Mouse (Mus musculus): ENCODE data around the gene Klhl22. TPM values are rescaled to one million over a fixed set of nuclear protein-coding genes. Genes with fewer than 3 reads are reported as not detected.

The Klhl22 gene
- polyA plus RNA-seq, 1 experiment from 2014 or later = 55.4 TPM

GRCm38 (mm10) chr16:17806581-17807191 is 47.3 kb downstream of the Klhl22 start:
- WGBS = 8% methylated on average over 50 of the region's 50 CpGs
- H3K36me3 ChIP-seq = 0 out of 2 replicates have a peak, but pooled peaks cover 12% of the 10 kb centered on the region
- DNase-seq (ENCODE audit: low spot score) = no peak
- H3K4me3 ChIP-seq = peak overlapping the region; percentile 63
- peak overlapping the region; percentile 86 for H3K27ac ChIP-seq
- H3K4me1 ChIP-seq = peaks cover 74% of the 10 kb centered on the region
- H3K9me3 ChIP-seq = no peaks in the 10 kb centered on the region
- peaks cover 70% of the 10 kb centered on the region for H3K27me3 ChIP-seq (ENCODE audit: insufficient read depth, poor library complexity, severe bottlenecking)

- H3K27me3 ChIP-seq (ENCODE audit: insufficient read depth, poor library complexity, severe bottlenecking) = peaks cover 62% of the 10 kb centered on the region
- H3K4me3 ChIP-seq = peak overlapping the region; percentile 63
- peaks cover 70% of the 10 kb centered on the region for H3K4me1 ChIP-seq
- H3K27ac ChIP-seq = peak overlapping the region; percentile 86
- 0 out of 2 replicates have a peak, but pooled peaks cover 12% of the 10 kb centered on the region for H3K36me3 ChIP-seq
- WGBS = 5% methylated on average over 72 of the region's 73 CpGs
- no peaks in the 10 kb centered on the region for H3K9me3 ChIP-seq
- DNase-seq (ENCODE audit: low spot score) = peak; percentile 93
These were observed 48.0 kb downstream of the Klhl22 start for GRCm38 (mm10) chr16:17807192-17808009.

DNA sequence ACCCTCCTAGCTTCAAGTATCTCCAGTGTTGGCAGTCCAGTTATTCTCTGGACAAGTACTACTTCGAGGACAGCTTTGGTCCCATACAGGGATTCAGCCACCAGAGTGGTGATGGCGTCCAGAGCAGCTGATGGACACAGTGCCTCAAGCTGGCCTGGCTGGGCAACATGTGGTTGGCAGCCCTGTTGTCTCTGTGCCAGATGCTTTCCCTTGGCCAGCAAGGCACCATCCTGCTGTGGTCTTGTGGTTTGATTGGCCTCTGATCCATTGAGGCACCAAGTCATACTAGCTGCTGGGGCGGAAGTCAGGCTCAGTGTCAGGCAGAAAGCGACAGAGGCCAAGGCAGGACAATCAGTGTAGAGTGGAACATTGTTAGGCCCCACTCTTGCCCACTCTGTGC is 49.7 kb downstream of the Klhl22 start:
- no peak for DNase-seq (ENCODE audit: low spot score)
- peaks cover 56% of the 10 kb centered on the region for H3K4me1 ChIP-seq
- H3K9me3 ChIP-seq = no peaks in the 10 kb centered on the region
- H3K27ac ChIP-seq = no peak overlapping the region
- H3K4me3 ChIP-seq = no peak overlapping the region
- H3K27me3 ChIP-seq (ENCODE audit: insufficient read depth, poor library complexity, severe bottlenecking) = peaks cover 57% of the 10 kb centered on the region
- WGBS = 72% methylated on average over 4 of the region's 4 CpGs
- H3K36me3 ChIP-seq = 0 out of 2 replicates have a peak, but pooled peaks cover 12% of the 10 kb centered on the region

DNA sequence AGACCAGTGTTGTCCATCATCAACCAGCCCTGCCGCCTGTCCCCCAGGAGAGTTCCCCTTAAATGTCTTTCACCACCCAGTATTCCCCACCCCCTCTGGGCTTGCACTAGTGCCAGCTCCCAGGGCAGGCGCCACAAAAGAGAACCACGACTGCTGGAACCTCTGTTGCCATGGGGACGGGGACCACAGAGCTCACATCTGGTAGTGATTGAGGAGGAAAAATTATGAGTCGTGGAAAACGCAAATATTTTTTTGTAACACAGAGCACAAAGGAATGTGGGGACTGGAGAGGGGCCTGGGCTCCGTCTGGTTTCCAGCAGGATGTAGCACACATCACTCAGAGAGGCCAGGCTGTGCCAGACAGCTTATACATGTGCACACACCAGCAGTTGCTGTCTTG is 50.3 kb downstream of the Klhl22 start:
- WGBS = 20% methylated on average over 7 of the region's 7 CpGs
- Histone ChIP-seq H3K9me3 (no peaks in the 10 kb centered on the region), H3K27me3 (ENCODE audit: insufficient read depth, poor library complexity, severe bottlenecking) (peaks cover 57% of the 10 kb centered on the region), H3K4me3 (no peak overlapping the region), H3K27ac (peak overlapping the region; percentile 30; the same call in 1 of the 2 replicates), H3K4me1 (peaks cover 50% of the 10 kb centered on the region), H3K36me3 (0 out of 2 replicates have a peak, but pooled peaks cover 12% of the 10 kb centered on the region)
- DNase-seq (ENCODE audit: low spot score) = no peak

DNA sequence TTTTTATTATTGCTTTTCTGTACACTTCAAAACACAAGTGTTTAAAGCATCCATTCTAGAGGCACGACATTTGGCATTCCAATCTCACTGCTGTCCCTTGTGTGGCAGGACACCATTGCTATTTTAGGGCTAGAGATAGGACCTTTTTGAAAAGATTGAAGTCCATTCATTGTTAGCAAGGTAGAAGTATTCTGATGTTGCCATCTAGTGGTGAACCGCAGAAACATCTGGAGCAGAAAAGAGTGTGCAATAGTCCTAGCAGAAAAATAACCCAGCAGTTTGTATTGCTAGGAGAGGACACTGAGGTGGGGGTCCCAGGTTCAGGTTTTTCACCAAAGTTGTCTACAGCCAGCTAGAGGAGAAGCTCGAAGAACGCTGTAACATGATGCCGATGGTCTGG is 52.7 kb downstream of the Klhl22 start:
- DNase-seq (ENCODE audit: low spot score) = no peak
- Histone ChIP-seq H3K27ac (no peak overlapping the region), H3K9me3 (no peaks in the 10 kb centered on the region), H3K36me3 (0 out of 2 replicates have a peak, but pooled peaks cover under 1% of the 10 kb centered on the region), H3K4me3 (no peak overlapping the region), H3K27me3 (ENCODE audit: insufficient read depth, poor library complexity, severe bottlenecking) (peaks cover 53% of the 10 kb centered on the region), H3K4me1 (peaks cover 43% of the 10 kb centered on the region)
- 3% methylated on average over 5 of the region's 5 CpGs for WGBS

DNA sequence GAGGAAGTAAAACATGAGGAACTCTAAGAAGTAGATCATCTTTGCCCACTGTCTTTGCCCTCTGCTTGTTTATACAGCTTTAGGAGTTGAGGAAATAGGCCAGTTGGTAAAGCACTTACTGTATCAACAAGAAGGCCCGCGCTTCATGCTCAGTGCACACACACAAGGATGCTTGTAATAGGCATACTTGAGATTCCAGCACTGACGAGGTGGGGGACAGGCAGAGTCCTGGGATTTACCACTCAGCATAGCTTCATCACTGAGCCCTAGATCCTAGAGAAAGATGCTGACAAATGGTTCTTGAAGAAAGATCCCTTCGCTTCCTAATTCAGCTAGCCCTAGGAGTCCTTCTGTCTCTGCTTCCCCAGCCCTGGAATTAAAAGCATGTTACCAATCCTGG is 53.8 kb downstream of the Klhl22 start:
- H3K27me3 ChIP-seq (ENCODE audit: insufficient read depth, poor library complexity, severe bottlenecking) = peaks cover 54% of the 10 kb centered on the region
- 24% methylated on average over 4 of the region's 4 CpGs for WGBS

GRCm38 (mm10) chr16:17815411-17816402 is 56.3 kb downstream of the Klhl22 start:
- no peaks in the 10 kb centered on the region for H3K36me3 ChIP-seq
- H3K4me1 ChIP-seq = peaks cover 23% of the 10 kb centered on the region
- H3K27ac ChIP-seq = peak overlapping the region; percentile 84
- DNase-seq (ENCODE audit: low spot score) = peak; percentile 83
- 2% methylated on average over 63 of the region's 63 CpGs for WGBS
- peak overlapping the region; percentile 65 for H3K4me3 ChIP-seq
- H3K9me3 ChIP-seq = no peaks in the 10 kb centered on the region
- H3K27me3 ChIP-seq (ENCODE audit: insufficient read depth, poor library complexity, severe bottlenecking) = peaks cover 56% of the 10 kb centered on the region

More for the DNA sequence above, 53.8 kb downstream of the Klhl22 start:
- no peaks in the 10 kb centered on the region for H3K36me3 ChIP-seq
- no peaks in the 10 kb centered on the region for H3K9me3 ChIP-seq
- H3K27ac ChIP-seq = no peak overlapping the region
- H3K4me1 ChIP-seq = peaks cover 33% of the 10 kb centered on the region
- no peak overlapping the region for H3K4me3 ChIP-seq
- no peak for DNase-seq (ENCODE audit: low spot score)

- Histone ChIP-seq H3K27me3 (ENCODE audit: insufficient read depth, poor library complexity, severe bottlenecking) (peaks cover 62% of the 10 kb centered on the region), H3K36me3 (no peaks in the 10 kb centered on the region), H3K27ac (no peak overlapping the region), H3K9me3 (no peaks in the 10 kb centered on the region), H3K4me3 (no peak overlapping the region), H3K4me1 (peaks cover 21% of the 10 kb centered on the region)
- WGBS = 77% methylated on average over 8 of the region's 8 CpGs
- DNase-seq (ENCODE audit: low spot score) = no peak
These were observed 57.1 kb downstream of the Klhl22 start for GRCm38 (mm10) chr16:17816528-17816927.

- WGBS = 77% methylated on average over 2 of the region's 2 CpGs
- H3K36me3 ChIP-seq = no peaks in the 10 kb centered on the region
- H3K27me3 ChIP-seq (ENCODE audit: insufficient read depth, poor library complexity, severe bottlenecking) = peaks cover 56% of the 10 kb centered on the region
- no peaks in the 10 kb centered on the region for H3K9me3 ChIP-seq
- H3K27ac ChIP-seq = no peak overlapping the region
- H3K4me1 ChIP-seq = no peaks in the 10 kb centered on the region
- no peak overlapping the region for H3K4me3 ChIP-seq
- no peak for DNase-seq (ENCODE audit: low spot score)
These were observed 67.1 kb downstream of the Klhl22 start for GRCm38 (mm10) chr16:17826500-17826899.

DNA sequence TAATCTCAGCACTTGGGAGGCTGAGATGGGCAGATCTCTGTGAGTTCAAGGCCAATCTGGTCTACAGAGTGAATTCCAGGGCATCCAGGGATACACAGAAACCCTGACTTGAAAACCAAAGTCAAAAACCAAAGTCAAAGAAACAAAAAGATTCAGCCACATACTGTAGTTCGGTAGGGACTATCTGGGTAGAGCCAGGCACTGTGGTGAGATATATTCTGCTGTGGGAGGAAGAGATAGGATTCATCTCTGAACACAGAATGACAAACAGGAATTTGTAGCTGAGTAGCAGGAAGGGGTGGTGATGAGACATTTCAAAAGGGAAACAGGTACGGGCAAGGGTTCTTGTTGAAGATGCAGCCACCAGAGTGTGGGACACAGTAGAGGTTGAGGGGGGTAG is 68.8 kb downstream of the Klhl22 start:
- 62% methylated on average over 2 of the region's 2 CpGs for WGBS
- Histone ChIP-seq H3K9me3 (no peaks in the 10 kb centered on the region), H3K27me3 (ENCODE audit: insufficient read depth, poor library complexity, severe bottlenecking) (peaks cover 73% of the 10 kb centered on the region), H3K36me3 (no peaks in the 10 kb centered on the region), H3K4me1 (peaks cover 5% of the 10 kb centered on the region), H3K27ac (no peak overlapping the region), H3K4me3 (no peak overlapping the region)
- no peak for DNase-seq (ENCODE audit: low spot score)

- DNase-seq (ENCODE audit: low spot score) = no peak
- peaks cover 11% of the 10 kb centered on the region for H3K4me1 ChIP-seq
- H3K36me3 ChIP-seq = no peaks in the 10 kb centered on the region
- H3K27ac ChIP-seq = no peak overlapping the region
- H3K9me3 ChIP-seq = no peaks in the 10 kb centered on the region
- 61% methylated on average over 3 of the region's 3 CpGs for WGBS
- H3K27me3 ChIP-seq (ENCODE audit: insufficient read depth, poor library complexity, severe bottlenecking) = peaks cover 76% of the 10 kb centered on the region
- H3K4me3 ChIP-seq = no peak overlapping the region
These were observed 69.4 kb downstream of the Klhl22 start for GRCm38 (mm10) chr16:17828867-17829266.

DNA sequence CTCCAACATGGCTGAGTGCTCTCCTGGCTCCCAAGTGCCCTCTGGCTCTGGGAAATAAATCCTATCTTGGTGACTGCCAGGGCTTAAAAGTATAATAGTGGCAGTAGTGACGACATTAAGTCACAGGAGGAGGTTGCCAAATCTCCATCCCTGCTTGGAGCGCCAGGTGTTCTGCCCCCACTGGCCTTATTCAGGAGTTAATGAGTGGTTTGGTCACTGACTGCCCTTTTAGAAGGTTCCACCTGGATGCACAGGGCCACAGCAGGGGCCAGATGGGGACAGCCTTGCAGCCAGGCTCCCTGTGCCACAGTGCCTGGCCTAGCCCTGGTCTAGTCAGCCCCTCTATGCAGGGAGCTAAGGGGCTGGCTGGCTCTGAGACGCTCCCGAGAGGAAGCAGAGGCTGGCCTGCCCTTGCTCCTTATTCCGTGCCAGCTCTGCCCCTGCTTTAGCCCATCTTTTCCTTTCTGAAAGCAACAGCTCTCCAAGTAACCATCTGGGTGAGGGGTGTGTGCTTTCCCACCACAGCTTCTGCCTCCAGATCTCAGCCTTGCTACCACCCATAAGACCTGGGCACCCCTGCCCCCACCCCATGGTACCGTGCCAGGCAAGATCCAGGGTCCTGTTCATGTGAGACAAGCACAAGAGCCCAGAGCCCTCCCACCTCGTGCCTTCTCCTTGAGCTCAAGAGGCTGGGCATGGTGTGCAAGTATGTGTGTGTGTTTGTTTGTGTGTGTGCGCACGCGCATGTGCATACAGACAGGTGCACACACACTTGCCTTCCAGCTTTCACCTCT is 71.2 kb downstream of the Klhl22 start:
- no peak for DNase-seq (ENCODE audit: low spot score)
- no peaks in the 10 kb centered on the region for H3K36me3 ChIP-seq
- no peak overlapping the region for H3K4me3 ChIP-seq
- H3K9me3 ChIP-seq = no peaks in the 10 kb centered on the region
- peaks cover 93% of the 10 kb centered on the region for H3K27me3 ChIP-seq (ENCODE audit: insufficient read depth, poor library complexity, severe bottlenecking)
- whole genome bisulfite sequencing = 67% methylated on average over 10 of the region's 10 CpGs
- H3K4me1 ChIP-seq = peaks cover 19% of the 10 kb centered on the region
- no peak overlapping the region for H3K27ac ChIP-seq

All from heart, embryonic 10.5 days (tissue).